ENCODE assay signal across 8 mouse cellular contexts in the genomic region with DNA sequence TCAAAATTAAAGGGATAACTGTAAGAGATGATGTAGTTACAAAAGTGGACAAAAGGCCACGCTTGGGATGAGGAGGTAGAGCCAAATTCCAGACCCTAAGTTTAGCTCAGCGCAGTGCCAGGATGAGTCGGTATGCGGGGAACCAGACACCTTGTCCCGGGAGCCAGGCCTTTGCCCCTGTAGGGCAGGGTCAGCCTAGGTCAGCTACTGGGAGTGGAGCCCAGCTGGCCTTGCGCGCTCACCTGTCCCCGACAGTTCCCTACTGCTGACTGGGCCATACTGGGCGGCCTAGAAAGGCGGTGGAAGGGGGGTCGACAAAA. TPM values are rescaled to one million over a fixed set of nuclear protein-coding genes. Genes with fewer than 3 reads are reported as not detected.
DNase-seq lines count a peak whose midpoint lies in the region; ATAC-seq lines count a peak whose summit lies in the region.

No protein-coding gene starts in this region.

- DNase-seq in MN1 (ENCODE audit: low spot score), result no peak
- DNase-seq in urinary bladder, postnatal 10 days (ENCODE audit: low spot score), result no peak
- no peak for DNase-seq in layer of hippocampus, adult 18-20 months (ENCODE audit: low spot score in 2 of 2)

- peak overlapping the region; percentile 79 for H3K4me2 ChIP-seq in embryonic facial prominence, embryonic 13.5 days
- peak overlapping the region; percentile 64 for H3K4me2 ChIP-seq in hindbrain, embryonic 15.5 days

- no peaks in the 10 kb centered on the region for H3K9me3 ChIP-seq in erythroblast, embryonic 14.5 days (ENCODE audit: control insufficient read depth, low read length)
- no peaks in the 10 kb centered on the region for H3K9me3 ChIP-seq in embryonic facial prominence, embryonic 13.5 days
- no peaks in the 10 kb centered on the region for H3K9me3 ChIP-seq in hindbrain, embryonic 15.5 days

- H3K4me3 ChIP-seq in erythroblast, embryonic 14.5 days (replicated peaks), result peak overlapping the region; percentile 70
- peak overlapping the region; percentile 87 for H3K4me3 ChIP-seq in embryonic facial prominence, embryonic 13.5 days
- H3K4me3 ChIP-seq in hindbrain, embryonic 15.5 days, result peak overlapping the region; percentile 72

- H3K36me3 ChIP-seq in erythroblast, embryonic 14.5 days (ENCODE audit: control insufficient read depth), result no peaks in the 10 kb centered on the region
- no peaks in the 10 kb centered on the region for H3K36me3 ChIP-seq in embryonic facial prominence, embryonic 13.5 days
- H3K36me3 ChIP-seq in hindbrain, embryonic 15.5 days, result no peaks in the 10 kb centered on the region

- 8% methylated on average over 11 of the region's 11 CpGs for WGBS in embryonic facial prominence, embryonic 13.5 days
- 7% methylated on average over 11 of the region's 11 CpGs for WGBS in hindbrain, embryonic 15.5 days

- no peak overlapping the region for H3K27ac ChIP-seq in embryonic facial prominence, embryonic 13.5 days
- no peak overlapping the region for H3K27ac ChIP-seq in hindbrain, embryonic 15.5 days (replicated peaks)

- peak overlapping the region; percentile 82 for H3K9ac ChIP-seq in embryonic facial prominence, embryonic 13.5 days
- H3K9ac ChIP-seq in hindbrain, embryonic 15.5 days, result peak overlapping the region; percentile 64

- peaks cover 41% of the 10 kb centered on the region for H3K4me1 ChIP-seq in erythroblast, embryonic 14.5 days (ENCODE audit: control insufficient read depth)
- peaks cover 12% of the 10 kb centered on the region; the same call in 1 of the 2 replicates for H3K4me1 ChIP-seq in embryonic facial prominence, embryonic 13.5 days
- H3K4me1 ChIP-seq in hindbrain, embryonic 15.5 days (replicated peaks), result peaks cover 27% of the 10 kb centered on the region

- H3K27me3 ChIP-seq in erythroblast, embryonic 14.5 days (ENCODE audit: control insufficient read depth), result peaks cover 37% of the 10 kb centered on the region
- peaks cover 14% of the 10 kb centered on the region for H3K27me3 ChIP-seq in embryonic facial prominence, embryonic 13.5 days
- H3K27me3 ChIP-seq in hindbrain, embryonic 15.5 days, result no peaks in the 10 kb centered on the region

- no peak for ATAC-seq in erythroblast, adult 5-6 weeks (replicated peaks; ENCODE audit: low FRiP score, poor library complexity, severe bottlenecking)
- ATAC-seq in embryonic facial prominence, embryonic 13.5 days (ENCODE audit: insufficient number of reproducible peaks, insufficient read depth, low FRiP score, low TSS enrichment, low read depth), result no peak
- no peak for ATAC-seq in hindbrain, embryonic 15.5 days (ENCODE audit: low FRiP score, low read depth)
- ATAC-seq in megakaryocyte, adult 5-6 weeks (ENCODE audit: poor library complexity, severe bottlenecking), result peak; percentile 0; the same call in 1 of the 2 replicates

RNA-seq across cellular contexts. Expression of a gene that starts 10.5 kb away (rescaled TPM):
- polyA plus RNA-seq in erythroblast, embryonic 14.5 days (2012), result 4.5 and 4.6 TPM in 2 replicates
- total RNA-seq in erythroblast, adult 5-6 weeks (2015; ENCODE audit: low replicate concordance), result 3.1 TPM in 1 of 2 replicates, not detected in the other
- 0.68 and 5.3 TPM in 2 replicates for total RNA-seq in erythroblast, adult 5-6 weeks (2017; ENCODE audit: low replicate concordance)
- polyA plus RNA-seq in embryonic facial prominence, embryonic 13.5 days (2015; fragmentation: Nextera tagmentation; extraction: Ambion mirVana), result 3.4 and 3.6 TPM in 2 replicates
- 3.8 and 4.7 TPM in 2 replicates for polyA plus RNA-seq in hindbrain, embryonic 15.5 days (2015; fragmentation: Nextera tagmentation; extraction: Ambion mirVana)
- total RNA-seq in megakaryocyte, adult 5-6 weeks (2015), result 6.1 and 8.5 TPM in 2 replicates
- 4.6 and 12.1 TPM in 2 replicates for total RNA-seq in megakaryocyte, adult 5-6 weeks (2017)
- 1 to 10 TPM in 1 of 2 experiments, under 1 TPM in 1; 0.38 to 1.1 TPM for total RNA-seq in layer of hippocampus, adult 18-20 months (2021)

RNA-seq across cellular contexts. Expression of a gene that starts 11.0 kb away (rescaled TPM):
- polyA plus RNA-seq in erythroblast, embryonic 14.5 days (2012), result not detected in 2 replicates
- total RNA-seq in erythroblast, adult 5-6 weeks (2015; ENCODE audit: low replicate concordance), result not detected in 2 replicates
- 0.42 TPM in 1 of 2 replicates, not detected in the other for total RNA-seq in erythroblast, adult 5-6 weeks (2017; ENCODE audit: low replicate concordance)
- 1.0 and 1.1 TPM in 2 replicates for polyA plus RNA-seq in embryonic facial prominence, embryonic 13.5 days (2015; fragmentation: Nextera tagmentation; extraction: Ambion mirVana)
- 3.1 and 3.7 TPM in 2 replicates for polyA plus RNA-seq in hindbrain, embryonic 15.5 days (2015; fragmentation: Nextera tagmentation; extraction: Ambion mirVana)
- total RNA-seq in megakaryocyte, adult 5-6 weeks (2015), result 0.51 and 0.68 TPM in 2 replicates
- 0.18 and 0.57 TPM in 2 replicates for total RNA-seq in megakaryocyte, adult 5-6 weeks (2017)
- total RNA-seq in layer of hippocampus, adult 18-20 months (2021), result 1 to 10 TPM; 1.9 to 2.4 TPM

RNA-seq across cellular contexts. Expression of a gene that starts 19.8 kb away (rescaled TPM):
- 2.6 and 3.9 TPM in 2 replicates for polyA plus RNA-seq in erythroblast, embryonic 14.5 days (2012)
- total RNA-seq in erythroblast, adult 5-6 weeks (2015; ENCODE audit: low replicate concordance), result 3.3 and 12.7 TPM in 2 replicates
- total RNA-seq in erythroblast, adult 5-6 weeks (2017; ENCODE audit: low replicate concordance), result 17.6 and 19.5 TPM in 2 replicates
- polyA plus RNA-seq in embryonic facial prominence, embryonic 13.5 days (2015; fragmentation: Nextera tagmentation; extraction: Ambion mirVana), result 8.3 and 8.7 TPM in 2 replicates
- 6.8 and 7.4 TPM in 2 replicates for polyA plus RNA-seq in hindbrain, embryonic 15.5 days (2015; fragmentation: Nextera tagmentation; extraction: Ambion mirVana)
- total RNA-seq in megakaryocyte, adult 5-6 weeks (2015), result 11.8 and 13.6 TPM in 2 replicates
- 39.2 and 43.7 TPM in 2 replicates for total RNA-seq in megakaryocyte, adult 5-6 weeks (2017)
- 10 to 100 TPM; 58.1 to 62.3 TPM for total RNA-seq in layer of hippocampus, adult 18-20 months (2021)

RNA-seq across cellular contexts. Expression of a gene that starts 34.5 kb away (rescaled TPM):
- polyA plus RNA-seq in erythroblast, embryonic 14.5 days (2012), result 0.11 TPM in 1 of 2 replicates, not detected in the other
- total RNA-seq in erythroblast, adult 5-6 weeks (2015; ENCODE audit: low replicate concordance), result 54.8 and 67.1 TPM in 2 replicates
- 58.3 and 69.6 TPM in 2 replicates for total RNA-seq in erythroblast, adult 5-6 weeks (2017; ENCODE audit: low replicate concordance)
- 3.9 and 4.3 TPM in 2 replicates for polyA plus RNA-seq in embryonic facial prominence, embryonic 13.5 days (2015; fragmentation: Nextera tagmentation; extraction: Ambion mirVana)
- polyA plus RNA-seq in hindbrain, embryonic 15.5 days (2015; fragmentation: Nextera tagmentation; extraction: Ambion mirVana), result 3.5 and 5.2 TPM in 2 replicates
- total RNA-seq in megakaryocyte, adult 5-6 weeks (2015), result 59.0 and 67.2 TPM in 2 replicates
- 54.1 and 62.0 TPM in 2 replicates for total RNA-seq in megakaryocyte, adult 5-6 weeks (2017)
- 1 to 10 TPM; 5.6 to 5.8 TPM for total RNA-seq in layer of hippocampus, adult 18-20 months (2021)

RNA-seq across cellular contexts. Expression of a gene that starts 36.8 kb away (rescaled TPM):
- polyA plus RNA-seq in erythroblast, embryonic 14.5 days (2012), result 101 and 348 TPM in 2 replicates
- total RNA-seq in erythroblast, adult 5-6 weeks (2015; ENCODE audit: low replicate concordance), result 613 and 630 TPM in 2 replicates
- total RNA-seq in erythroblast, adult 5-6 weeks (2017; ENCODE audit: low replicate concordance), result 242 and 301 TPM in 2 replicates
- polyA plus RNA-seq in embryonic facial prominence, embryonic 13.5 days (2015; fragmentation: Nextera tagmentation; extraction: Ambion mirVana), result 729 and 806 TPM in 2 replicates
- 361 and 362 TPM in 2 replicates for polyA plus RNA-seq in hindbrain, embryonic 15.5 days (2015; fragmentation: Nextera tagmentation; extraction: Ambion mirVana)
- total RNA-seq in megakaryocyte, adult 5-6 weeks (2015), result 1,656 and 1,714 TPM in 2 replicates
- total RNA-seq in megakaryocyte, adult 5-6 weeks (2017), result 910 and 1,013 TPM in 2 replicates
- 100 to 1,000 TPM; 237 to 246 TPM for total RNA-seq in layer of hippocampus, adult 18-20 months (2021)
